25 mouse cellular contexts compared by ENCODE assay signal in genomic region chr14:74229560-74230187, GRCm38 (mm10).
DNase-seq lines count a peak whose midpoint lies in the region; ATAC-seq lines count a peak whose summit lies in the region.
"Had no signal": no experiment of that assay in that cellular context is flagged by ENCODE, and none has a peak within 500 bp of the region (broad histone marks: within the 10 kb centered on the region; RNA-seq: fewer than 3 reads in every experiment).

No protein-coding gene starts in this region.

- intact Hi-C loops in heart, postnatal 10 days (cut with DNase I) = no loop called here

- no peaks in the 10 kb centered on the region for H3K36me3 ChIP-seq in heart, embryonic 12.5 days
- no peaks in the 10 kb centered on the region for H3K36me3 ChIP-seq in midbrain, embryonic 16.5 days (ENCODE audit: control insufficient read depth, insufficient read depth, low read length)
- H3K36me3 ChIP-seq: embryonic facial prominence, embryonic 10.5 days; forebrain, embryonic 10.5 days; forebrain, embryonic 15.5 days; G1E; heart, embryonic 10.5 days; heart, embryonic 15.5 days; hindbrain, embryonic 10.5 days had no signal

- H3K27me3 ChIP-seq in heart, embryonic 12.5 days (replicated peaks) = no peaks in the 10 kb centered on the region
- no peaks in the 10 kb centered on the region for H3K27me3 ChIP-seq in midbrain, embryonic 16.5 days (ENCODE audit: control insufficient read depth, insufficient read depth, low read depth, low read length)
- H3K27me3 ChIP-seq: forebrain, embryonic 15.5 days; heart, embryonic 15.5 days had no signal

- H3K9me3 ChIP-seq in heart, embryonic 12.5 days (replicated peaks) = no peaks in the 10 kb centered on the region
- no peaks in the 10 kb centered on the region for H3K9me3 ChIP-seq in midbrain, embryonic 16.5 days (replicated peaks; ENCODE audit: control insufficient read depth, low read length, poor library complexity, severe bottlenecking)
- H3K9me3 ChIP-seq: embryonic facial prominence, embryonic 10.5 days; forebrain, embryonic 10.5 days; forebrain, embryonic 15.5 days; G1E; heart, embryonic 10.5 days; heart, embryonic 15.5 days; hindbrain, embryonic 10.5 days had no signal

- no peak overlapping the region for H3K9ac ChIP-seq in heart, embryonic 12.5 days
- H3K9ac ChIP-seq in midbrain, embryonic 16.5 days (ENCODE audit: low read depth, low read length) = no peak overlapping the region
- H3K9ac ChIP-seq: forebrain, embryonic 15.5 days; heart, embryonic 15.5 days; hindbrain, embryonic 14.5 days had no signal

- H3K4me1 ChIP-seq in heart, embryonic 12.5 days (replicated peaks) = no peaks in the 10 kb centered on the region
- peaks cover 3% of the 10 kb centered on the region; the same call in 1 of the 2 replicates for H3K4me1 ChIP-seq in midbrain, embryonic 16.5 days (ENCODE audit: control insufficient read depth, insufficient read depth, low read length)
- H3K4me1 ChIP-seq: embryonic facial prominence, embryonic 10.5 days; forebrain, embryonic 10.5 days; forebrain, embryonic 15.5 days; heart, embryonic 10.5 days; heart, embryonic 15.5 days; hindbrain, embryonic 10.5 days had no signal

- no peak overlapping the region for H3K4me2 ChIP-seq in heart, embryonic 12.5 days
- H3K4me2 ChIP-seq in midbrain, embryonic 16.5 days (ENCODE audit: low read length) = no peak overlapping the region
- H3K4me2 ChIP-seq: forebrain, embryonic 15.5 days; heart, embryonic 15.5 days; hindbrain, embryonic 14.5 days had no signal

- DNase-seq in heart, postnatal 10 days = no peak
- peak; percentile 40 for DNase-seq in retina, postnatal 1 day
- DNase-seq in retina, embryonic 14.5 days (ENCODE audit: low spot score) = no peak
- DNase-seq in left cerebral cortex, adult 11 months (ENCODE audit: low spot score) = no peak
- no peak for DNase-seq in frontal cortex, postnatal 36 days (ENCODE audit: low spot score in 2 of 2)
- DNase-seq: adrenal gland, postnatal 14 days; B cell, adult 2 months; cerebellum, adult 18-20 months; cerebellum, postnatal 10 days; gastrocnemius, postnatal 10 days; heart, adult 18-20 months had no signal

- H3K27ac ChIP-seq in heart, embryonic 12.5 days (ENCODE audit: poor library complexity, severe bottlenecking) = no peak overlapping the region
- no peak overlapping the region for H3K27ac ChIP-seq in midbrain, embryonic 16.5 days (ENCODE audit: low read length)
- H3K27ac ChIP-seq: embryonic facial prominence, embryonic 10.5 days; forebrain, embryonic 10.5 days; forebrain, embryonic 15.5 days; heart, embryonic 10.5 days; heart, embryonic 15.5 days; hindbrain, embryonic 10.5 days; hindbrain, embryonic 14.5 days had no signal

- no peak overlapping the region for H3K4me3 ChIP-seq in heart, embryonic 12.5 days
- H3K4me3 ChIP-seq in midbrain, embryonic 16.5 days (ENCODE audit: low read depth, low read length) = no peak overlapping the region
- H3K4me3 ChIP-seq: embryonic facial prominence, embryonic 10.5 days; erythroblast, embryonic 14.5 days; forebrain, embryonic 10.5 days; forebrain, embryonic 15.5 days; heart, embryonic 10.5 days; heart, embryonic 15.5 days; hindbrain, embryonic 10.5 days had no signal

- whole genome bisulfite sequencing in heart, embryonic 12.5 days = 56% methylated on average over 5 of the region's 5 CpGs
- WGBS in midbrain, embryonic 16.5 days = 62% methylated on average over 5 of the region's 5 CpGs

- ATAC-seq in heart, embryonic 12.5 days (ENCODE audit: insufficient number of reproducible peaks, low FRiP score) = 0 out of 2 replicates have a peak, but pooled peaks have one; percentile 33
- peak; percentile 56 for ATAC-seq in midbrain, embryonic 16.5 days
- ATAC-seq: activated CD4-positive, CD25-positive, alpha-beta regulatory T cell, adult 4 months; CD4-positive, CD25-positive, alpha-beta regulatory T cell, adult 4 months; forebrain, embryonic 15.5 days; inflammation-experienced regulatory T-cells, adult 6 months had no signal
